Mouse (Mus musculus) embryonic fibroblast, embryonic 13.5 days (primary cell): Measurements from ENCODE around the gene Tmem184a.

Experiments
- CTCF ChIP-seq: IDR thresholded peaks from 2 replicates; pipeline ENCODE4 v1.5.1; 2011; ENCODE audit warnings: mild to moderate bottlenecking, control low read depth, low read length, moderate library complexity, borderline replicate concordance; ENCODE audit not compliant: insufficient read depth
- POLR2A ChIP-seq: IDR thresholded peaks from 2 replicates; pipeline ENCODE4 v1.6.1; 2011; ENCODE audit warnings: low read depth, mild to moderate bottlenecking, control low read depth, low read length, moderate library complexity

DNA sequence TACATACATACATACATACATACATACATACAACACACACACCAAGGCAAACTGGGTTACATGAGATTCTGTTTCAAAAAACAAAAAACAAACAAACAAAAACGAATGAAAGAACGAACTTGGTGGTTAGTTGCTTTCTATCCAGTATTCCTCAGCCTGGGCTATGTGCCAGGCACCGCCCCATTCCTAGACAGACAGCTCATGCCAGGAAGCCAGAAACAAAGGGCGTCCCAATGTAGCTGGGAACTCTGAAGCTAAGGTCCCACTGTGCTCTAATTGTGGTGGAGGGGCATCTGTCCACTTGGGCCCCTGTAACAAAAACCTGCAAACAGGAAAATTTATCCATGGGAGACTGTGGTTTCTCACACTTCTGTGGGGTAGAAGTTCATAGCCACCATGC, 43.0 kb upstream of the Tmem184a start:
- TF ChIP-seq CTCF (no peak), POLR2A (no peak)
